Mouse (Mus musculus): ENCODE measurements at regions not wholly inside any gene's neighbourhood (a gene's known extent, or its start where the extent isn't known, plus 50 kb on each side); places are given as distances from the start of the nearest gene placed in this dataset.

GRCm38 (mm10) chr9:30520853-30521439 is 94.0 kb downstream of the Snx19 start:
- peak; percentile 63 for DNase-seq

- no peak for DNase-seq
Observed at GRCm38 (mm10) chr9:30520116-30520515, 93.2 kb downstream of the Snx19 start.

- no peak for DNase-seq
Observed at GRCm38 (mm10) chr9:30519231-30519630, 92.3 kb downstream of the Snx19 start.
